Mouse (Mus musculus): Measurements from ENCODE around the gene Tmem251. TPM values are rescaled to one million over a fixed set of nuclear protein-coding genes. Genes with fewer than 3 reads are reported as not detected.

Gene Tmem251
- polyA plus RNA-seq, 1 experiment = 4.5 TPM

DNA sequence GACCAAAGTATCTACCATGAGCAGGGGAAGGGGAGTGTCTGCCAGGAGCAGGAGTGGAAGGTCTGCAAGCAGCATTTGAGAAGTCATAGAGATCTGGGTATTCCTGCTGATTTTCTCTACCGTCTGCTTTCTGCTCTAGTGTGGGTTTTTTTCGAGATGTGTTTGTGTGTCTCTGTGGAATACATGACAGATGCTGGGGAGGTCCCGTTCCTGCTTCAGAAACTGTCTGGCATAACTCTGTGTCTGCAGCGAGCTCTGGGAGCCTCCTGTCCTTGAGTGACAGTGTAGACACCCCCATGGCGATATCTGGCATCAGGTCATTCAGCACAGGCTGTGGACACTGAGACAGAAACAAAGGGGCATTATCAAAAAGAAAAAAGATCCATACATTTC lies 42.0 kb downstream of the Tmem251 start:
- H3K79me3 ChIP-seq (ENCODE audit: low read depth) = no peaks in the 10 kb centered on the region
- peaks cover 58% of the 10 kb centered on the region for H3K36me3 ChIP-seq (ENCODE audit: control insufficient read depth, insufficient read depth)
- H3K4me3 ChIP-seq (ENCODE audit: insufficient read depth, poor library complexity, severe bottlenecking) = no peak overlapping the region
- no peaks in the 10 kb centered on the region for H3K79me2 ChIP-seq (ENCODE audit: control insufficient read depth, insufficient read depth)
- no peak for TF ChIP-seq CEBPB (IDR thresholded peaks at IDR 0.05; ENCODE audit: low read depth)
- TF ChIP-seq CTCF (IDR thresholded peaks at IDR 0.05; ENCODE audit: control insufficient read depth, insufficient read depth, insufficient read length) = no peak
- TF ChIP-seq MAX (IDR thresholded peaks at IDR 0.05) = no peak
- TF ChIP-seq MYOG (IDR thresholded peaks at IDR 0.05; ENCODE audit: control insufficient read depth, extremely low read depth, insufficient read length) = no peak
- no peak for TF ChIP-seq USF1 (IDR thresholded peaks at IDR 0.05; ENCODE audit: low read depth)
- TF ChIP-seq MYOD1 (IDR thresholded peaks at IDR 0.05; ENCODE audit: control insufficient read depth, insufficient read length, low read depth) = no peak
- no peak for TF ChIP-seq FOSL1 (IDR thresholded peaks at IDR 0.05; ENCODE audit: insufficient read depth, low read length, poor library complexity, severe bottlenecking)
- no peaks in the 10 kb centered on the region for H3K27me3 ChIP-seq (ENCODE audit: control insufficient read depth, insufficient read depth, insufficient read length)
- H3ac ChIP-seq (ENCODE audit: control insufficient read depth, insufficient read length, low read depth) = no peak overlapping the region

DNA sequence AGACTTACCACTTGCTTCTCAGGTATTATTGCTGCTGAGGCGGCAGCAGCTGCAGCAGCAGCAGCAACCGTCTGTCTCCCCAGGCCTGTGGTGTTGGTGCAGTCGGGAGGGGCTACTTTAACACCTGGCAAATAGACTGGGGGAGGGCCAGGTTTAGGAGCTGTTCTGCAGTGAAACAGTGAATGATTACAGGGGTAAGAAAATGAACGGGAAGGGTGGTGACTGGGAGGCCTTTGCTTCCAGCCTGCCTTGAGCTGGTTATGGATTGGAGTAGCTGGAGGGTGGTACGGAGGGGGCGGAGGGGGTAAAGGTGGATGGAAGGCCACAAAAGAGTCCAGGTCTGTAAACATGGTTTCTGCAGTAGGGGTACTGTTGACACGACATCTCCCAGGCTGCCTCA lies 44.4 kb downstream of the Tmem251 start:
- H3K27me3 ChIP-seq (ENCODE audit: control insufficient read depth, insufficient read depth, insufficient read length) = no peaks in the 10 kb centered on the region
- H3K36me3 ChIP-seq (ENCODE audit: control insufficient read depth, insufficient read depth) = peaks cover 73% of the 10 kb centered on the region
- no peak overlapping the region for H3ac ChIP-seq (ENCODE audit: control insufficient read depth, insufficient read length, low read depth)
- no peaks in the 10 kb centered on the region for H3K79me2 ChIP-seq (ENCODE audit: control insufficient read depth, insufficient read depth)
- TF ChIP-seq MAX (IDR thresholded peaks at IDR 0.05) (no peak), CTCF (IDR thresholded peaks at IDR 0.05; ENCODE audit: control insufficient read depth, insufficient read depth, insufficient read length) (no peak), FOSL1 (IDR thresholded peaks at IDR 0.05; ENCODE audit: insufficient read depth, low read length, poor library complexity, severe bottlenecking) (no peak), CEBPB (IDR thresholded peaks at IDR 0.05; ENCODE audit: low read depth) (no peak), MYOD1 (IDR thresholded peaks at IDR 0.05; ENCODE audit: control insufficient read depth, insufficient read length, low read depth) (no peak), MYOG (IDR thresholded peaks at IDR 0.05; ENCODE audit: control insufficient read depth, extremely low read depth, insufficient read length) (no peak), USF1 (IDR thresholded peaks at IDR 0.05; ENCODE audit: low read depth) (no peak)
- H3K4me3 ChIP-seq (ENCODE audit: insufficient read depth, poor library complexity, severe bottlenecking) = no peak overlapping the region
- H3K79me3 ChIP-seq (ENCODE audit: low read depth) = no peaks in the 10 kb centered on the region

Other genes starting within 250 kb of the Tmem251 start
- gene Chga, start 188.8 kb upstream of the Tmem251 start, polyA plus RNA-seq (2012; fragmentation: generic; extraction: Trizol) = 0.01 TPM
- 4.5 TPM for gene Itpk1, start 38.8 kb upstream of the Tmem251 start, polyA plus RNA-seq (2012; fragmentation: generic; extraction: Trizol)
- gene Moap1, start 101 bp upstream of the Tmem251 start, polyA plus RNA-seq (2012; fragmentation: generic; extraction: Trizol) = 4.7 TPM
- gene Gm28051, start 14.0 kb downstream of the Tmem251 start, polyA plus RNA-seq (2012; fragmentation: generic; extraction: Trizol) = 0.13 TPM
- gene Gon7, start 14.0 kb downstream of the Tmem251 start, polyA plus RNA-seq (2012; fragmentation: generic; extraction: Trizol) = 8.9 TPM
- 20.6 TPM for gene Ubr7, start 14.2 kb downstream of the Tmem251 start, polyA plus RNA-seq (2012; fragmentation: generic; extraction: Trizol)
- gene Gm20604, start 14.9 kb downstream of the Tmem251 start, polyA plus RNA-seq (2012; fragmentation: generic; extraction: Trizol) = 6.0 TPM
- gene Btbd7, start 134.7 kb downstream of the Tmem251 start, polyA plus RNA-seq (2012; fragmentation: generic; extraction: Trizol) = 7.3 TPM
- gene Cox8c, start 155.6 kb downstream of the Tmem251 start, polyA plus RNA-seq (2012; fragmentation: generic; extraction: Trizol) = not detected
- not detected for gene Unc79, start 205.1 kb downstream of the Tmem251 start, polyA plus RNA-seq (2012; fragmentation: generic; extraction: Trizol)